Mouse (Mus musculus) heart, embryonic 10.5 days (tissue): ENCODE results near the gene Ccdc92. TPM values are rescaled to one million over a fixed set of nuclear protein-coding genes. Genes with fewer than 3 reads are reported as not detected.

Source experiments
- DNase-seq: peaks from one replicate; pipeline ENCODE4 v3.0.0-alpha.2; 2017; ENCODE audit warnings: low spot score
- H3K27ac ChIP-seq: fragments of 300-500 bp; sonication (generic); 2 replicates; pipeline ENCODE4 v1.5.1; 2016; ENCODE audit warnings: mild to moderate bottlenecking
- H3K27me3 ChIP-seq: fragments of 300-500 bp; sonication (generic); 2 replicates; pipeline ENCODE4 v1.6.1; 2016; ENCODE audit warnings: mild to moderate bottlenecking; ENCODE audit not compliant: poor library complexity, insufficient read depth, severe bottlenecking
- H3K36me3 ChIP-seq: fragments of 300-500 bp; sonication (generic); 2 replicates; pipeline ENCODE4 v1.6.1; 2016; ENCODE audit warnings: mild to moderate bottlenecking, moderate library complexity
- H3K4me1 ChIP-seq: fragments of 300-500 bp; sonication (generic); 2 replicates; pipeline ENCODE4 v1.6.1; 2016; ENCODE audit warnings: mild to moderate bottlenecking
- H3K4me3 ChIP-seq: fragments of 300-500 bp; sonication (generic); 2 replicates; pipeline ENCODE4 v1.5.1; 2016; ENCODE audit warnings: mild to moderate bottlenecking, moderate library complexity
- H3K9me3 ChIP-seq: fragments of 300-500 bp; sonication (generic); 2 replicates; pipeline ENCODE4 v1.6.1; 2016; ENCODE audit warnings: mild to moderate bottlenecking, moderate library complexity
- WGBS: fragments of 180-500 bp; shearing (Covaris S2); methylation state at CpG from one replicate; pipeline ENCODE4 v1.1.7; 2016; 5-methylcytosine and 5-hydroxymethylcytosine counted together
- polyA plus RNA-seq: library from polyadenylated mRNA; unstranded; fragments of >200 nt; fragmentation: Nextera tagmentation; extraction: Ambion mirVana; gene quantifications from 2 replicates; pipeline ENCODE4 v1.2.1, GENCODE M21; 2016

Ccdc92 gene
- polyA plus RNA-seq, 1 experiment from 2014 or later = 7.8 TPM

DNA sequence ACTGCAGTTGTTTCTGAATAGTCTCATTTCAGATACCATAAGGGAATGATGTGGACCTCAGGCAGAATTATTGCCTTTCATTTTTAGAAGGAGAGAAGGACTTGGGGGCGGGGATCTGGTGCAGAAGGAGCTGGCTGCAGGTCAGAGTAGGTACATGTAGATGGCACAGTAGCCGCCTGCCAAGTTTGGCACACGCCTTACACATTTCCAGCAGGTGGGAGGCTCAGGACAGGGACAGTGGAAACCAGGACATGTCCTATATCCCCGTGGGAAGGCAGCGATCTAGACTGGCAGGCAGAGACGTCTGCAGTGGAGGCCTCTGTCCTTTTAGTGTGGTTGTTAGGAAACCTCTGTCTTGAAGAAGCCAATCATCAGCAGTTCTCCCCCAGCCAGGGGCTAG, 17.6 kb upstream of the Ccdc92 start:
- peaks cover 60% of the 10 kb centered on the region for H3K36me3 ChIP-seq

DNA sequence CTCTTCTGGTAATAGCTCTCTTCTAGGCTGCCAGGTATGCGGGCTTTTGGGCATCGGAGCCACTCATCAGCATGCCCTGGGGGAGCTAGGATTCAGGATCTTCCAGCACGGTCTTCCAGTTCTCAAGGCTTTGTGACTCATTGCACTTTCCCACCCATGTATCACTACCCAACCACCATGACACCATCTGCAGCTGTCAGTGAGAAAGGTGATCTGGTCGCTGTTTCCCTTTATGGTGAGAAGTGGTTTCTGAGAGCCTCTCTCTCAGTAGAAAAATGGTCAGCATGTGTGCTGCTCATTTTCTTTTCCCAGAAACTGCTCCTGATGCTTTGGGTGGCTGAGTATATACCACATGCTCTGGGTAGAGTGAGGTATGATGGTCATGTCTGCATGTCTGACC, 17.0 kb upstream of the Ccdc92 start:
- Histone ChIP-seq H3K36me3 (peaks cover 55% of the 10 kb centered on the region), H3K27ac (no peak overlapping the region), H3K9me3 (no peaks in the 10 kb centered on the region), H3K27me3 (no peaks in the 10 kb centered on the region), H3K4me1 (0 out of 2 replicates have a peak, but pooled peaks cover under 1% of the 10 kb centered on the region), H3K4me3 (no peak overlapping the region)
- DNase-seq = no peak
- 89% methylated on average over 4 of the region's 4 CpGs for WGBS

More for the DNA sequence above, 17.6 kb upstream of the Ccdc92 start:
- WGBS = 88% methylated on average over 6 of the region's 6 CpGs
- H3K9me3 ChIP-seq = no peaks in the 10 kb centered on the region
- H3K4me3 ChIP-seq = no peak overlapping the region
- H3K4me1 ChIP-seq = no peaks in the 10 kb centered on the region
- H3K27ac ChIP-seq = no peak overlapping the region
- no peak for DNase-seq
- H3K27me3 ChIP-seq = no peaks in the 10 kb centered on the region

DNA sequence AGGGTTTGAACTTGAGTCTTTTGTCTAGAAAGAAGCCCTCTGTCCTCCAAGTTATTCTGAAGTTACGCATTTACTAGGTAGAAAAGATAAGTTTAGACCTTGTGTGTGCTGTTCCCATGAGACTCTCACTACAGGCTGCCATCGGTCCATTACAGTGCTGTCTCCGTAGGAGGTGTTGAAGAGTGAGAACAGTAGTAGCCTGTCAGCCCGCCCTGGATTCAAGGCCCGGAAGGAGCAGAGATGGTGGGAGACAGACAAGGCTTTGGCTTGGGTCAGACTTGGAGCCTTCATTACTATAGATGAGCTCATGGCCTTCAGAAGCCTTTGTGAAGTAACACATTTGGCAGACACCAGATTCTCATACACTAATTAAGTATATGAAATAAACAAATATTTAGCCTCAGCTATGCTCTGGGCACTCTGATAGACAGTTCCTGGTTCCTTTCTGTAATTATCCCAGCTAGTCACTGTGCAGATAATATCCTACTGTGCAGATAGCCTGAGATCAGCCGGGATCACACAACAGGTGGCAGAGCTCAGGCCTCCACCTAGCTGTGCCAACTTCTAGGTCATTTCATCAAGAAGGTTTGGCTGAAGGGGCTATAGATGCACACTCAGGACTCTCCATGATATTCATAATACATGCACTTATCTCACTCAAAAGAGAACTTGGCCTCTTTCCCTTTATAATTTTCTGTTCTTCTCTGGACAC, 11.8 kb upstream of the Ccdc92 start:
- no peaks in the 10 kb centered on the region for H3K27me3 ChIP-seq
- peaks cover 29% of the 10 kb centered on the region for H3K36me3 ChIP-seq
- H3K4me3 ChIP-seq = no peak overlapping the region
- peaks cover 34% of the 10 kb centered on the region; the same call in 1 of the 2 replicates for H3K4me1 ChIP-seq
- DNase-seq = peak; percentile 79
- H3K9me3 ChIP-seq = no peaks in the 10 kb centered on the region
- WGBS = 56% methylated on average over 6 of the region's 6 CpGs
- H3K27ac ChIP-seq = no peak overlapping the region

DNA sequence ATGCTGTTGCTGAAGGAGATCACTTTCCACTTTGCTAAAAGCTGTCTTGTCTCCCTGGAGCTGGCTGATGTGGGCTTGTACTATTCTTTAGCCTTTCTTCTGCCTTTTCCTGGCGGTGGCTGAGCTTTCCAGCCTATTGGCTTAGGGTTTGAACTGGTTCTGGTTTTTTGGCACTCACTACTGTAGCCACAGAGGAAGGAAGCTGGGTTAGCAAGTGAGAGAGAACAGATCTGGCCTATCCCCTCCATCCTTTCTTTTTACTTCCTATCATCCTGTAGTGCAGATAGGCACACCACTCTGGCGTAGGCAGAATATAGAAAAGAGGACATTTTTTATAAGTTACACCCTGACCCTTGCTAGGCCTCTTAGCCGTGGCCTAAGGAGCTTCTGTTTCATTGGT, 10.9 kb upstream of the Ccdc92 start:
- H3K36me3 ChIP-seq = peaks cover 25% of the 10 kb centered on the region

DNA sequence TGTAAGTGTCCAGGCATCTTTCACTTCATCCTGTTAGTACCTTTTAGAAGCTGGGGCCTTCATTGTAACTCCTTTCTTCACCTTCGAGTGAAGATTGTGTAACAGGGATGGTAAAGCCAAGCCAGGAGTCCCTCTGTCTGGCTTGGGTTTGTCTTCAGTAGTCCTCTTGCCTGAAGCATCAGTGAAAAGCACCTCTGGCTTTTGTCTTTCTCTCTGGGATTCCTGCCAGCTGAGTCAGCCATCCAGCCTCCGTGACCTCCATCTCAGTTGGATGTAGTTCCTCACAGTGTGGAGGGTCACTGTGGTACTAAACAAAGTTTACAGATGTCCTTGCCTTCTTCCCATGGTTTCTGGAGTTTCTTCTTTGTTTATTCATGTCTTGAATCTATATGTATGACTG, 9.8 kb upstream of the Ccdc92 start:
- WGBS = 44% methylated on average over 2 of the region's 2 CpGs
- H3K4me3 ChIP-seq = no peak overlapping the region
- peaks cover 38% of the 10 kb centered on the region for H3K4me1 ChIP-seq
- no peak overlapping the region for H3K27ac ChIP-seq
- no peaks in the 10 kb centered on the region for H3K27me3 ChIP-seq
- no peak for DNase-seq
- H3K36me3 ChIP-seq = peaks cover 31% of the 10 kb centered on the region
- no peaks in the 10 kb centered on the region for H3K9me3 ChIP-seq

More for the DNA sequence above, 10.9 kb upstream of the Ccdc92 start:
- no peaks in the 10 kb centered on the region for H3K9me3 ChIP-seq
- no peak for DNase-seq
- H3K4me3 ChIP-seq = no peak overlapping the region
- H3K27ac ChIP-seq = no peak overlapping the region
- H3K4me1 ChIP-seq = peaks cover 38% of the 10 kb centered on the region
- WGBS = 78% methylated on average over 3 of the region's 3 CpGs
- H3K27me3 ChIP-seq = no peaks in the 10 kb centered on the region

DNA sequence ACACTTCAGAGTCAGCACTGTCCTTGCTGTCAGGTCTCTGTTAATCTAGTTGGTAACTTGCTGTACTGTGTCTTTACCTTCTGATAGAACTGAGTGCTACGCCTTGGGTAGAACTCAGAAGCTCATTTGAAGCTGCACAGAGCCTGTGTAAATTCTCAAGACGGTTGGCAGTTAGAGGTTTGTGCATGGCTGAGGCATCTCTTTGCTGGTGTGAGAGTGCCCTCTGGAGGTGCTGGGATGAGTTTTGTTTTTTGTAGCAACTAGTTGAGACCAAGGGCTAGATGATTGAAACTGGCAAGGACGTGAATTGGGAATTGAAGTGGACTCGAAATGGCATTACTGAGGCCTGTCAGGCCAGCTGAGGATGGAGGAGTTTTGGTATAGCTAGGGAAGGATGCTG, 6.8 kb upstream of the Ccdc92 start:
- peak; percentile 84 for DNase-seq
- H3K4me1 ChIP-seq = peaks cover 44% of the 10 kb centered on the region
- 49% methylated on average over 4 of the region's 4 CpGs for WGBS
- no peak overlapping the region for H3K27ac ChIP-seq
- no peaks in the 10 kb centered on the region for H3K27me3 ChIP-seq
- H3K9me3 ChIP-seq = no peaks in the 10 kb centered on the region
- H3K4me3 ChIP-seq = no peak overlapping the region
- peaks cover 17% of the 10 kb centered on the region for H3K36me3 ChIP-seq

DNA sequence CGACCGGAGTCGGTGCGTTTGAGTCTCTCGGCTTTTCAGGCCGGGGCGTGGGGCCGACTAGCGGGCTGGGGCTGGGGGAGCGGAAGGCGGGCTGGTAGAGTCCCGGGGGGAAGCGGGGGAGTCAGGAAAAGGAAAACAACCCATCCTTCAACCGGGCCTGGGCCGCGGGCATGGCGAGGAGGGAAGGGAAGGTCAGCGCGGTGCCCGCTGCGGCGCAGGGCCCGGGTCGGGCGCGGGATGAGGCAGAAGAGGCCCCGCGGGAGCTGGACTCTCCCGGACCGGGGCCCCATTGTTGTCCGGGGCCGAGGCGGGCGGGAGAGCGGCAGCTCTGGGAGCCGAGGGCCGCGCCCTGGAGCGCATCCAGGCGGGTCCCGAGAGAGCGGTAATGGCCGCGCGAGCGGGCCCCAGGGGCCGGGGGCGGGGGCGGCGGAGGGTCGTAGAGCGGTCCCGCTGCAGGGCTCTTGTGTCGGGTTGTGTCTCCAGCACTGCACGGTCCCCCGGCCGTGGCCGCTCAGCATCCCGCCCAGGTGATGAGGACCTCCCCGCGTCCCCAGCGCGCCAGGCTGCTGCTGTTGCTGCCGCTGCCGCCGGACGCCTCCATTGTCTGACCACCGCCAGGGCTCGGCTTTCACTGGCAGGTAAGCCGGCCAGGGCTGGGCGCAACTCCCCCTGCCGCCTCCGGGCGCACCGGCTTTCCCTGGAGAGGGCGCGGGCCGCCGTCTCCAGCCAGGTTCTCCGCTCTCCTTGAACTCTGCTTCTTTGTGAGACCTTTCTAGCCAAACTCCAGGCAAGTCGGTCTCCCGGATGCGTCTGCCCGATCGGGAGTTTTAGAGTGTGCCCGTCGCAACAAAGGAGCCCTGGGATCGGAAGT, 882 bp upstream of the Ccdc92 start:
- Histone ChIP-seq H3K27me3 (peaks cover 39% of the 10 kb centered on the region), H3K36me3 (peaks cover 7% of the 10 kb centered on the region), H3K27ac (peak overlapping the region; percentile 94), H3K4me3 (peak overlapping the region; percentile 87), H3K4me1 (peaks cover 28% of the 10 kb centered on the region), H3K9me3 (no peaks in the 10 kb centered on the region)
- DNase-seq = peak; percentile 83
- under 1% methylated on average over 86 of the region's 88 CpGs for WGBS

DNA sequence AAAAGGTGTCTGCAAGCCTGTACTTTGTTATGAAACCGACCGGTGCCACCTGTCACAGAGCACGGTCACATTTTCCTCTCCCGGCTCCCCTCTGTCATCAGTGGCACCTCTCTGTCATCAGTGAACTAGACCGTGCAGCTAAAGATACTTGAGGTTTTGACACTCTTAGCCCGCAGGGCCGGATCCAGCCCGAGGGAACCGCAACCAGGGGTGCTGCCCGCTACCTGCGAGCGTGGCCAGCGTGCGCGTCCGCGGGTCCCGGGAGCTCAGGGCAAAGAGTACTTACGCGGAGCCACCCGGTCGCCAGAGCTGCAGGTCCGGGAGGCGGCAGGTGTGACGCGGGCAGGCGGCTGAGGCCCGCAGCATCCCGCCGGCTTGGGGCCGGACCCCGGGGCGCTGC, 761 bp downstream of the Ccdc92 start:
- Histone ChIP-seq H3K27me3 (peaks cover 53% of the 10 kb centered on the region), H3K4me1 (peaks cover 28% of the 10 kb centered on the region), H3K27ac (peak overlapping the region; percentile 94), H3K4me3 (peak overlapping the region; percentile 87), H3K36me3 (no peaks in the 10 kb centered on the region), H3K9me3 (no peaks in the 10 kb centered on the region)
- no peak for DNase-seq
- WGBS = 1% methylated on average over 33 of the region's 33 CpGs

DNA sequence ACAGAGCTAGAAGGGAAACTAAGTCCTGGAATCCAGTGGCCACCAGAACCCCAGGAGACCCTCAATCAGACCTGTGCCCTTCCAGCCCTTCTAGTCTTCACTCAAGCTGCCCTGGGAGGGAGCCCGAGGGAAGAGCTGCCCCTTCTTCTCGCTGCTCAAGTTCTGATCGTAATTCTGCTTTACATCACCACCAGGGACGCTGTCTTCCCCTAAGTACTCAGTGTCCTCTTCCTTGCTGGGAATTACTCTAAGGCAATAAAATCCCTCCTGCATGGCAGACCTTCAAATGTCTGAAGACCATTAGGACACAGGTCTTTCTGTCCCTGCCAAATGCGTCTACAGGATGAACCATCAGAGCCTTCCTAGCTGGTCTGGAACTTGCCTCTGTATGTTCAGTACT, 2.2 kb downstream of the Ccdc92 start:
- H3K4me3 ChIP-seq = no peak overlapping the region
- peaks cover 27% of the 10 kb centered on the region for H3K4me1 ChIP-seq
- no peaks in the 10 kb centered on the region for H3K9me3 ChIP-seq
- no peak for DNase-seq
- 10% methylated on average over 5 of the region's 5 CpGs for WGBS
- no peak overlapping the region for H3K27ac ChIP-seq
- H3K27me3 ChIP-seq = peaks cover 60% of the 10 kb centered on the region
- no peaks in the 10 kb centered on the region for H3K36me3 ChIP-seq

DNA sequence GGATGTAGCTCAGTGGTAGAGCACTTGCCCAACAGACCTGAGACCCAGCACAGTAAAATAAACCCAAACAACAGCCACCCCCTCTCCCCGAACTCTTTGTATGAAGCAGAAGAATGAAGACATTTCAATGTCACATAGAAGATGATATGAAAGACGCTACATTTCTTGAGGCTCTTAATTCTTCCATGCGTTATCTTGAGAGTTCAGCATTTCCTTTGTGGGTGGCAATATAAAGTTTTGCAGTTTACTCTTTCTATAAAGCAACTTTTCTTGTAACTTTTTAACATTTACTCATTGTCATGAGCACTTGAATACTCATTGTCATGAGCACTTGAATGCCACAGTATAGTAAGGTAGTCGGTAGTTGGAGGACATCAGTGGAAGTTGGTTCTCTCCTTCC, 8.0 kb downstream of the Ccdc92 start:
- H3K4me3 ChIP-seq = no peak overlapping the region
- H3K36me3 ChIP-seq = no peaks in the 10 kb centered on the region
- no peak for DNase-seq
- WGBS = 87% methylated on average over 4 of the region's 4 CpGs
- peaks cover 20% of the 10 kb centered on the region for H3K4me1 ChIP-seq
- H3K27me3 ChIP-seq = peaks cover 48% of the 10 kb centered on the region
- H3K27ac ChIP-seq = no peak overlapping the region
- H3K9me3 ChIP-seq = no peaks in the 10 kb centered on the region

DNA sequence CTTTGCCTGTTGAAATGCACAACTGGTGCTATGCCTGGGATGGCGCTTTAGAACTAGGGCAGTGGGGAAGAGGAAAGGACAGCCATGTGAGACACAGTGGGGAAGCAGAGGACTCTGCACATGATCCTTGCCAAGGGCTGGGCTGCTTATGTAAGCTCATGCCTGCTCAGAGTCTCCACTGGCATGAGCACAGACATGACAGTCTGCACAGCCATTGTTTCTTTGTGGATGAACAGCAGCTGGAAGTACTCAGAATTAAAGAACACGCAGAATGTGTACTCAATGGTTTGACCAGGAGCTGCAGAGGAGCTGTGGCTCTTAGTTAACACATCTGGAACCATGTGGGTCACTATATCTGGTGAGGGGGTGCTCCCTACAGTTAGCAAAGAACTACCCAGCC, 9.1 kb downstream of the Ccdc92 start:
- no peak overlapping the region for H3K27ac ChIP-seq
- peaks cover 20% of the 10 kb centered on the region for H3K4me1 ChIP-seq
- H3K4me3 ChIP-seq = no peak overlapping the region
- no peak for DNase-seq
- no peaks in the 10 kb centered on the region for H3K9me3 ChIP-seq
- no peaks in the 10 kb centered on the region for H3K36me3 ChIP-seq
- peaks cover 40% of the 10 kb centered on the region for H3K27me3 ChIP-seq
- WGBS = 83% methylated on average over 2 of the region's 2 CpGs

DNA sequence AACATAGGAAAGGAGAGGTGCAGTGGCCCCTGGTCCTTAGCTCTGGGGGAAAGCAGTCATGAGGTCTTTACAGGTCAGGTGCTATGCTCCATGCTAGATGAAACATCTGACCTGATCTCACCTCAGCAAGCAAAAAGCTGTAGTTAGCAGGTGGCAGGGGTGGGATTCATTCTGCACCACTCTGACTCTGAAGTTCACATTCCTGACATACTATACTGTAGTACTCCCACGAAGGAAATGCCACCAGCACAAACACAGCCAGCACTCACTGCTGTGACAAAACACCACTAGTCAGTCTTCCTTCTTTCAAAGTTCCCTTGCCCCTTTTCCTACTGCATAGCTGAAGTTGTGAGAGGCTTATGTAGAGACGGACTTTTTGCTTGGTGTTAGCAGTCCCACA, 9.9 kb downstream of the Ccdc92 start:
- DNase-seq = no peak
- Histone ChIP-seq H3K4me3 (no peak overlapping the region), H3K36me3 (no peaks in the 10 kb centered on the region), H3K4me1 (peaks cover 20% of the 10 kb centered on the region), H3K27me3 (peaks cover 34% of the 10 kb centered on the region), H3K27ac (no peak overlapping the region), H3K9me3 (no peaks in the 10 kb centered on the region)
- WGBS = 32% methylated on average over 2 of the region's 2 CpGs

DNA sequence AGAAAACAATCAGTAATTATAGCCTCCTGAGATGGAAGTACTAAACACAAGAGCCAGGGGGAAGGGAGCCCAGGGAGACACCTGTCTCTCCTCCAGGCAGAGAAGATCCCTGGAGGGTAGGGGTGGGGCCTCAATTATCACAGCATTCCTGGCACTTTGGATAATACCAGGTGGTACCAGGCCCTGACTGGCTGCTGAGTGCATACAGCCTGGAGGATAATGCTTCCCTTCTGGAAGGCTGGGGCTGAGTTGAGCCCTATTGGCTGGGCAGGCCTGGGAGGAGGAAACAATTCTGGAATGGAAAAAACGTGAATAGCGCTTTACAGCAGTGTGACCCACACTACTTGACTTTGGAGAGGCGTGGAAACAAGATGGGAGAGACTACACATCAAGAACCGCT, 10.7 kb downstream of the Ccdc92 start:
- no peak for DNase-seq
- Histone ChIP-seq H3K4me3 (no peak overlapping the region), H3K9me3 (no peaks in the 10 kb centered on the region), H3K4me1 (peaks cover 20% of the 10 kb centered on the region), H3K36me3 (no peaks in the 10 kb centered on the region), H3K27ac (no peak overlapping the region), H3K27me3 (peaks cover 35% of the 10 kb centered on the region)
- WGBS = 28% methylated on average over 4 of the region's 4 CpGs
